Mouse (Mus musculus): ENCODE data around the gene 9430097D07Rik.

Gene 9430097D07Rik

DNA sequence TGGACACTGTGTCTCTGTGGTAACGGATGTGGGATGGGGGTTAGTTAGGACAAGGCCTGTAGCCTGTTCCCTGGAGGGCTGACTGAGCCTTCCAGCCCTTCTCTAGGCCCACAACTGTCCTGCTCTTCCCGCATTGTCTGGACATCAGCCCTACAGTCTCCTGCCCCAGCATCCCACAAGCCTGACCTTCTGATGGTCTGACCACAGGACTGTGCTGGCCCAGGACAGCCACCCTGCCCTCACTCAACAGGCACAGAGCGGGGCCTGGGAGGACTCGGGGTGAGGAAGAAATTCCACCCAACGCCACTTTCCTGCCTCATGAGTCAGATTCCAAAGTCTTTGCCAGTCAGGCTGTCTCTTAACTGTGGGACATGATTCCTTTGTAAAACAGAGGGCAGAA lies 22.2 kb upstream of the 9430097D07Rik start:
- peak; percentile 86 for DNase-seq (ENCODE audit: extremely low read depth, insufficient read length, low spot score)

DNA sequence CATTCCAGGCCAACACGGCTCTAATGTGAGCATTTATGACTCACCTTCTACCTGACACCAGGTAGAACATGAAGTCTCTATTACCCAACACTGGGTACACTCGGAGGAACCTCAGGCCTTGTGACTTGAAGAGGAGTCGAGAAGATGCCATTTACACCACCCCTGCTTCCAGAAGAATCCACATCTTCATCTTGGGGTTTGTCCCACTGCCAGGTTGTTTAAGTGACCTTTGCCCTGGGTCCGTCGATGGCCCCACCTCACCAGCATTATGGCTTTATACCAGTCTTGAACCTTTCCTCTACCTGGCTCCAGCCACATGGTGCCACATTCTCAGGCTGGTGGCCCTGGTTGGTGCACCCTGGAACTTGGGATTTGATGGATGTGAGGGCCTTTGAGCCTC lies 21.8 kb upstream of the 9430097D07Rik start:
- no peak for DNase-seq (ENCODE audit: extremely low read depth, insufficient read length, low spot score)

DNA sequence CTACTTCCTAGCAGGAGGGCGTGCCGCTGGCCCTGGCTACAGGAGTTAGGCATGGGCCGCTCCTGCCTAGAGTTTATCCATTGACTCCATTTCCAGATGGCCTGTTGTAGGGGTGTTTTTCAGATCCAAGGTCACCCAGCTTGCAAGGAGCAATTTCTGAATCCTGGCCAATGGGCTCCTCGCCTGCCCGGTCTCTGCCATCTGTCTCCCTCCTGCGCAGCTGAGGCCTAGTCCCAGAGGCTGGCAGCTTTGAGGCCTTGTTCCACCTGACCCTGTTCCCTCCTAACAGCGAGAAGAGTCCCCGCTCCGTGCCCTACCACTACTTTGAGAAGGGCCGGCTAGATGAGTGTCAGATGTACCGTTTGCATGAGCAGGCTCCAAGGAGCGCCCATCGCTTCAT lies 21.2 kb upstream of the 9430097D07Rik start:
- DNase-seq (ENCODE audit: extremely low read depth, insufficient read length, low spot score): no peak

DNA sequence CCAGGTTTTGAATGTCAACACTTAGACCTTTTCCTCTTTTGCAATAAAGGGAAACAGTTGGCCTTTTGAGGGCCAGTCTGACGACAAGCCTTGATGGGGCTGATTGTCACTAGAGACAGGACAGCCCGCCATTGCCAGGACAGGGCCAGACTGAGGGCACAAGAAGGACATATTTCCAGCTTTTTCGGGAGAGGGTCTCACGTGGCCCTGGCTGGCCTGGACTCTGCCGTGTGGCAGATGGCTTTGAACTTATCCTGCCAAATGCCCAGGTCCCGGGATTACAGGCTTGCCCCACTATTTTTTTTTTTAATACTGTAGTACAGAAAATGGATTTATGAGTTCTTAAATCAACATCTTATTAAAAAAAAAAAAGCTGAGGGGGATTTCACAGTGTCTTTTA lies 15.8 kb upstream of the 9430097D07Rik start:
- DNase-seq (ENCODE audit: extremely low read depth, insufficient read length, low spot score): no peak

DNA sequence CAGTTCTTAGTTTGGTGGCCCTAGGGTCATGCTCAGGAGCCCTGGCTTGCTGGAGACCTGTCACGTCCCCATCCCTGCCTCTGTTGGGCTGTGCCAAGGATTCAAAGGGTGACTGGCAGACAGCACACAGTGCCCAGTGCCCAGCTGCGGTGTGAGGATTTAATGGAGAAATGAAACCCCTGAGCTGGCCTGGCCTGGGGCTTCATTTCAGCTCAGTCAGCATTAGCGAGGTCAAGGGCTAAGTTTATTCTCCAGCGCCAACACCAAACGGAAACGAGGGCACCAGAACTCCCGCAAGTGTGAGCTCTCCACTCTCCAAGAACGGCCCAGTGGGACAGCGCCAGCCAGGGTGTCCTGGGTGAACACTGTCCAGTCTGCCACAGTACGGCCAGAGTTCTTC lies 14.7 kb upstream of the 9430097D07Rik start:
- no peak for DNase-seq (ENCODE audit: extremely low read depth, insufficient read length, low spot score)

DNA sequence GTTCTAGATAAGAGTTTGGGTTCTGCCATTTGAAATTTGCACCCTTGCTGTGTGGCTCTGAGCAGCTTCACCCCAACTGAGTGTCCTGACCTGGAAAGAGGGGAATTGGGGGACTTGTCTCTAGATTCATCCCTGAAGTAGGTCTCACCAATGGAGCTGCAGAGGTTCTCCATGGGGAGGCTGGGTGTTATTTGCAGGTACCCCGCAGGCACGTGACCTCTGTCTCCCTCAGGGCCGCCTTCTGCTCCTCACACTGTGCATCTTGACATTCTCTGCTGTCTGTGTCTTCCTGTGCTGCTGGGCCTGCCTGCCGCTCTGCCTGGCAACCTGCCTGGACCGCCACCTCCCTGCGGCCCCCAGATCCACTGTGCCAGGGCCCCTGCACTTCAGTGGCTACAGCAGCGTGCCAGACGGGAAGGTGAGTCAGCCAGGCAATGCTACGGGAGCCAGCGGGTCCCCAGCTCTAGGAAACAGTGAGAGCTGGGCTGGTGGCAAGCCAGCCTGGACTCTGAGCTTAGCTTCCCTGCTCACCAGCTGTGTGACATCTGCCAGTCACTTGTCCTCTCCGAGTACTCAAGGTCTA lies 13.8 kb upstream of the 9430097D07Rik start:
- peak; percentile 85 for DNase-seq (ENCODE audit: extremely low read depth, insufficient read length, low spot score)

DNA sequence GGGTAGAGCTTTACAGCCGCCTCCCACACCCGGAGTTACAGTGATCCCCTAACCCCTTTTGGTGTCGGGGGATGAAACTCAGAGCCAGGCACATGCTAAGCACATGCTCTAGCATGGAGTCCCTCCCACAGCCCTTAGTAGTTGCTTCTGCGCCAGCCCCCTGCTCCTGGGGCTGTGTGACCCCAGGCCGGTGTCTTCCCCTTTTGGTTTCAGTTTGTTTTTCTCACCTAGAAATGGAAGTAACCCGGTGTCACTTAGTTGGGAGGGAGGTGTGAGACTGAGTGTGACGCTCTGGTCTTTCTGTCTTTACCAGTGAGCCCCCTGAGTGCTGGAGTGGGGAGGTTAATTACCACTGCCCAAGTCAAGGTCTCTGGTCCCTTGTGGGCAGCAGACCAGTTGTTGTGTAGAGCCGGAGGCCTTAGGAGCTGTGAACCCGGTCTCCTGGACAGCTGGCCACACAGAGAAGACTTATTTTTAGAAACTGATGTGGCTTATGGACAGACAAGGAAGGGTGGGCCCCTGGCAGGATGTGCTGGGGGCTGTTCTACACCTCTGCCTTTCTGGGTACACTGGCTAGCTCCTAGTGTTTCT lies 12.3 kb upstream of the 9430097D07Rik start:
- no peak for DNase-seq (ENCODE audit: extremely low read depth, insufficient read length, low spot score)

GRCm38 (mm10) chr2:32586871-32587351 lies 11.4 kb upstream of the 9430097D07Rik start, which contains the start of gene St6galnac4:
TSS of gene St6galnac4 (plus strand) at chr2:32587095.
- DNase-seq (ENCODE audit: extremely low read depth, insufficient read length, low spot score): peak; percentile 99

GRCm38 (mm10) chr2:32585149-32585714 lies 9.7 kb upstream of the 9430097D07Rik start:
- no peak for DNase-seq (ENCODE audit: extremely low read depth, insufficient read length, low spot score)

GRCm38 (mm10) chr2:32582830-32583799 lies 7.6 kb upstream of the 9430097D07Rik start:
- peak; percentile 54 for DNase-seq (ENCODE audit: extremely low read depth, insufficient read length, low spot score)

DNA sequence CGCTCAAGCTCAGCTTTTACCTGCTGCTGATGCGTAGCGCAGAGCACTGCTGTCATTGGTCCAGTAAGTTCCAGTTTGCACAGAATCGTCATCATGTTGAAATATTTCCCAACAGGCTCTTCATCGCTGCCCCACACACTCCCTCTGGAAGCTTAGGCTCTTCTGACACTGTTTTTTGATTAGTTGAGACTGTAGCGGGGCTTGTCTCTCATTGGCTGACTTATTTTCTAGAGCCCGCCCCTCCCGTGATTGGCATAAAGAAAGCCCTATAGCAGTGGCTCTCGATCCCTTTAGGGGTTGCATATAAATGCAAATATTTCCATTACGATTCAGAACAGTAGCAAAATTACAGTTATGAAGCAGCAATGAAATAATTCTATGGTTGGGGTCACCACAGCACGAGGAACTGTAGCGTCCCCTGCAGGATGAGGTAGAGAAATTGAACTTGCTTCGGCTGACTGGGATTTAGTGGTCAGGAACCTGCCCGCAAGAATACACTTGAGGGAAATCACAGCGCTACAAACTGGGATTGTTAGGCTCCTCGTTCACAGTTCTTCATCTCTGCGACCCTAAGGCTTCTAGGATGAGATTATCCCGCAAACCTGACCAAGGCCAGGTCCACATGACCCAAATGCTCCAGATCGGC lies 6.1 kb upstream of the 9430097D07Rik start:
- no peak for DNase-seq (ENCODE audit: extremely low read depth, insufficient read length, low spot score)

- no peak for DNase-seq (ENCODE audit: extremely low read depth, insufficient read length, low spot score)
These were observed 2.9 kb upstream of the 9430097D07Rik start for GRCm38 (mm10) chr2:32578146-32579046.

DNA sequence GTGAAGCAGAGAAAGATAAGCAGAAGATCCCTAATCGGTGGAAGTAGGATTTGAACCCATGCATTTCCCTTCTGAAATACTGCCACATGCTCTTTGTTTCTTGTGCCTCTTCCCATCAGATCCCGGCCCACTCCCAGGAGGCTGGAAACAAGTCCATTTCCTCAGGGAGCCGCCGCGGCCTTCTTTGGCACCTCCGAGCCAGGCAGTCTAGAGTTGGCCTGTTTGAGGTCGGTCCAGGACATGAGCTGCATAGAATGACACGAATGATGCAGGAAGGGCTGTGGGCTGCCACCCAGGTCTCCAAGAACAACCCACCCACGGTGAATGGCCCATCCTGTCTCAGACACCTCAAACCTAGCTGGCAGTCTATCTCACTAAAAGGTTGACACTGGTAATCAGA lies 1.0 kb upstream of the 9430097D07Rik start:
- DNase-seq (ENCODE audit: extremely low read depth, insufficient read length, low spot score): no peak

GRCm38 (mm10) chr2:32574901-32575585 lies 441 bp downstream of the 9430097D07Rik start:
- DNase-seq (ENCODE audit: extremely low read depth, insufficient read length, low spot score): peak; percentile 54

DNA sequence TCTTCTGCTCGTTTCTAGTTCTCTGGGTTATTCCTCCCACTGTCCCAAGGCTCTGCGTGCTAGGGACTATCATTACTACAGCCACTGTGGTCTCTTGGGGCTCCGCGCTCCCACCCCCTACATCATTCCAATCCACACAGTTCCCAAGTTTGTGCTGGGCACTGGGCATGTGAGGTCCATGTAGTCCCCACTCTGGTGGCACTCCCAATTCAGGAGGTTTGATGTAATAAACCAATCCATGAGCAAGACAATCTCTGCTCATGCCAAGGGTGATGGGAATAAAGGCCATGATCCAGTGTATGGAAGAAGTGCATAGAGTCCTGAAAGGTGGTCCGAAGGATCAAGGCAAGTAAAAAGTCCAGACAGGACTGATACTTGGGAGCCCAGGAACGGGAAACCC lies 987 bp downstream of the 9430097D07Rik start, which contains the start of gene Pip5kl1:
TSS of gene Pip5kl1 (plus strand) at position 301 of the 400 bp plus-strand sequence.
- DNase-seq (ENCODE audit: extremely low read depth, insufficient read length, low spot score): no peak

DNA sequence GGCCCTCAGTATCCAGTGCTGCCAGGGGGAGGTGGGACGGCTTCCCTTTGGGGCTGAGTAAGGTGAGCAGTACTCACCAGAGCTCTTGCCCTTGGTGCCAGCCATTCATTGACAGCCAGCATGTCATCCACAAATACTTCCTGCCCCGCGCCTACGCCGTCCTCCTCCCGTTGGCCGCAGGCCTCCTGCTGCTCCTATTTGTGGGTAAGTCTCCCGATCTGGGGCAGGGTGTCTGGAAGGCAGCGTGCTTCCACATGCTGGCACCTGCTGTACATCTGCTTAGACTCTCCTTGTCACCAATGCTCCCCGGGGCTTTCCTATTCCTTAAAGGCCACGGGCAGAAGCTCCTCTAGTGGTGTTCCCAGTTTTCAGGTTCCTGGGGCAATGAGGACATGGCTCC lies 3.3 kb downstream of the 9430097D07Rik start:
- no peak for DNase-seq (ENCODE audit: extremely low read depth, insufficient read length, low spot score)

DNA sequence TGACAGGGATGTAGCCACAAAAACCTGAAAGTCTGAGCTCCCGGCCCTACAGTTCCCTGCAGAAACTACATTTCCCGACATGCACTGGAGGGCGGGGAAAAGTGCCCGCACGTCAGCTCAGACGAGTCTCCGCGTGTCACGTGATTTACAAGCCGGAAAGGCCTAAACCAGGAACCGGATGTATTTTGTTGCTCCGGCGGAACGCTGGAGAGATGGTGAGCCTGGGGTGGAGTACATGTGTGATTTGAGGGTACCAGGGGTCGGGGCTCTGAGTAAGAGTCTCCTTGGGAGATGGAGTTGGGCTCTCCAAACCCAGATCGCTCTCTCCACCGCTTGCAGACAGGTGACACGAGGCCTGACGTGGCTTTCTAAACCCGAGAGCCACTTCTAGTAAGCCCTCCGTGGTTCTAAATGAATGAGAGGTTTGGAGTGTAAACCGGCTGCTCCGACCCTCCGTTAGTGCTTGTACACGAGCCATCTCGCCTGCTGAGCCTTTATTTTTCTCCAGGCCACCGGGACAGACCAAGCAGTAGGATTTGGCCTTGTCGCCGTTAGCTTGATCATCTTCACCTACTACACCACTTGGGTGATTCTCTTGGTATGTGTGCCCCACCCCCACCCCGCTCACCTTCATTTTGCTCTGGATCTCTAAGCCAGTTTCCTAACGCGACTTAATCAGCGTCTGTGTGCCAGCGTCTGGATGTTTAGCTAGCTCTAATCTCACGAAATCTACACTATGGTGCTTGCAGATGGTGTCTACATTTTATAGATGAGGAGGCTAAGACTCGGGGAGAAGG lies 4.6 kb downstream of the 9430097D07Rik start, which contains the start of gene Dpm2:
TSS of gene Dpm2 (plus strand) at position 161 of the 797 bp plus-strand sequence.
- peak; percentile 76 for DNase-seq (ENCODE audit: extremely low read depth, insufficient read length, low spot score)

- DNase-seq (ENCODE audit: extremely low read depth, insufficient read length, low spot score): no peak
These were observed 6.5 kb downstream of the 9430097D07Rik start for GRCm38 (mm10) chr2:32568941-32569340.

Data from 3134 (cell line).